Mouse (Mus musculus) gastrocnemius, postnatal 25 days (tissue): Measurements from ENCODE around the gene Dock11. TPM values are rescaled to one million over a fixed set of nuclear protein-coding genes. Genes with fewer than 3 reads are reported as not detected.

Experiments used
- DNase-seq: peaks from one replicate; pipeline ENCODE4 v3.0.0; 2022
- long read RNA-seq, 2 experiments: library from polyadenylated mRNA; stranded (forward); transcript quantifications; one replicate each; pipeline ENCODE4 v2.0.0; 2021
- total RNA-seq, 2 experiments: library from RNA; stranded (reverse); gene quantifications; 1 replicate in 1 of 2; 2 replicates in 1 of 2; pipeline ENCODE4 v1.2.3; 2021

Dock11 gene
- total RNA-seq, result 1 to 10 TPM; 3.0 to 3.9 TPM
- long read RNA-seq, experiment 1, result 0 reads
- long read RNA-seq, experiment 2, result 0 reads

DNA sequence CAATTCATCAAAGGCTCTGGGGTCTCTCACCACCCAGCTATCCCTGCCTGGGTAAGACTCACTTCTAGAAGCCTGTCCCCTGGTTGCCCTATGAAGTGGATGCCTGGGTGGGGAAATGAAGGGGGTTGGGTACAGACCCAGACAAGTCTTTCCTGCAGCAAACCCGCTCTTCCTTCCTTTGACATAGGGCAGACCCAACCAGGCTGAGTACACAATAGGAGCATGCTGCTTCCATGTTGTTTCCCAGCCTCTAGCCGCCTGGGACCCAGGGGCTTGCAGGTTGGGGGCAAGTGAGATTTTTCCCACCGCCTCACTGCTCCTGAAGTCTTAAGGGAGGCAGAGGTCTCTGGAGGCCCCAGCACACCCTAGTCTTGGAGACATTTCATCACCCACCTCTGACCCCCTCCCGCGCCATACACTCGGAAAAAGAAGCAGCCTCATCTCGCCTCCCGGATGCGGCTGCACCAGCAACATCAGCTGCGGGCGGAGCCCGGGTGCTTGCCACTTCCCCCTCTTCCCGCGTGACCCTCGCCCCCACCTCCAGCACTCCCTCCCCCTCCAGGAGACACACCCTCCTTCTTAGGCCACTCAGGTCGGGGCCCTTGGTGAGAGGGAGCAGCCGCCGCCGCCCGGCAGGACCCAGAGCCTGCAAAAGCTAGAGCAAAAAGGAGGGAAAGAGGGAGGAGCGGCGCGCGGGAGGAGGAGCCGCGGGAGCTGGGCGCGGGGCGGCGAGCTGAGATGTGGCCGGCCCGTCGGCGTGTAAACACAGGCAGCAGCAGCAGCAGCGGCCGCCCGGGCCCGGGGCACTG, at the start of gene Dock11:
Gene Dock11 (plus strand): TSS at position 746 of the 809 bp plus-strand sequence.
- peak; percentile 73 for DNase-seq

GRCm38 (mm10) chrX:35879703-35880102, 8.9 kb upstream of the Dock11 start:
- DNase-seq, result no peak

DNA sequence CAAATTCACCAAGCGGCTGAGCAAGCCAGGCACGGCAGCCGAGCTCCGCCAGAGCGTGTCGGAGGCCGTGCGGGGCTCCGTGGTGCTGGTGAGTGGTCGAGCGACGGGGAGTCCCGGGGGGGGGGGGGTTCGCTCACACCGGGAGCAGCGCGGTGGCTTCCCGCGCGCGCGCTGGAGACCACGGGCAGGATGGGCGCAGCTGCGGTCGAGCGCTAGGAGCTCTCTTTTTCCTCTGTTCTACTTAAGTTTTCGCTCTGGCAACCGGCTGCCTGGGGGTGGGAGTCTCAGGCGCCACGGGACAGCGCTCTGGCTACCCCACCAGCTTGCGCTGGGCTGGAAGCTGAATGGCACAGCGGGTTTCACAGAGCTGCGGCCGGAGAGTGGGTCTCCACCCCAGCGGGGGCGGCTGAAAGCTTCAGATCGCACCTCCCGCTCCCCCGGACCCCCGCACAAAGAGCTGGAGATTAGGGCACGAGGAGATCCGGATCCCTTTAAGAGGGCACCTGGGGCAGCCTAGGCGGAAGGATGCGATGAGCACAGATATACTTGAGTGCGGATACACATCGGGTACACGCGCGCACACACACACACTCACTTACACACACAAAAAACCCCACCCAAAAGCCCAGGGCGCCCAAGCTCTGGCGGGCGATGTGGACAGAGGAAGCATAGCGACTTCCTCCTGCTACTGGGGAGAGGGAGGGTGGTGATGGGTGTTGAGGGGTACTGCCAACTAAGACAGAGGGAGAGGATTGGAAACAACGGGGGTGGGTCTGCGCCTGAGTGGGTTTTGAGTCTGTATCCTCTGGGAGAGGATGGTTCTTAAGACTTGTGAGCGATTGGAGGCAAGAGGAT, 540 bp downstream of the Dock11 start:
- peak; percentile 15 for DNase-seq

- no peak for DNase-seq
These were observed 1.1 kb downstream of the Dock11 start for GRCm38 (mm10) chrX:35889800-35890106.

DNA sequence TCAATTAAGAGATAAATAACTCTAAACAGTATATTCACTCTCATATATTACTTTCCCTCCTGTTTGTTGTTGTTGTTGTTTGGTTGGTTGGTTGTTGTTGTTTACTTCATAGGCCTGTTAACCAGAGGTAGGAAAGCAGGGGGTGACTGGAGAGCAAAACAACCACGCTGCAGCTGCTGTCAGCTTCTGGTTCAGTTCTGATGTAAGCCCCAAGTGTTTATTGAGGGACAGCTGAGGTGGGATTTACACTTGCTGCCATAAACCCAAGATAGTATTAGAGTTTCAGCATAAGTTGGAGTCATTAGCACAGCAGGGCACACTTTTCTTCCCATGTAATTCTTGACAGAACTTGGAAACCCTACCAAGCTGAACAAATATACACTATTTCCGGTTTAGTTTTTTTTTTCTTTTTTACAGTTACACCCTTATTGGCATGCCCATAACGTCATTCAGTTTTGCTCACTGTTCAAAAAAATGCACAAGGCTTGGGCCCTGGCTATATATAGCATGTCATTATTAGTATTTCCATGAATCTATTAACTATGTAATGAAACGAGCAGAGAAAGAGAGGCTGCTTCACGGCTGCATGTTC, 3.0 kb downstream of the Dock11 start:
- DNase-seq, result no peak

DNA sequence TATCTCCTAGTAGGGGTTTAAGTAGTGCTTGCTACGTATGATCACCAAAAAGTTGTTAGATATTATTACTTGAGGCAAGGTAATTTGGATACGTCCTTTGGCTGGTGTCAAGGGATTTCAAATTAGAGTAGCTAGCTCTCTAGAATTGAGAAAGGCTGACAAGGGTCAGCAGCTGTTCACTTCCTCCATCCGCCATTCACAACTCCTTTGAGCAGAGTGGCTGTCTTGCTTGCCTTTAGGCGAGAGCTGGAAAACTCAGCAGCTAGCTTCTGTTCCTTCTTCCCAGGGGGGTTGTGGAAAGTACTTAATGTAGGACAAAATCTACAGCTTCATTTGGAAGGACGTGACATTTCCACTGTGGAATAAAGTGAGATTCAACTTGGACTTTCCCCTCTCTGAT, 3.7 kb downstream of the Dock11 start:
- DNase-seq, result no peak

DNA sequence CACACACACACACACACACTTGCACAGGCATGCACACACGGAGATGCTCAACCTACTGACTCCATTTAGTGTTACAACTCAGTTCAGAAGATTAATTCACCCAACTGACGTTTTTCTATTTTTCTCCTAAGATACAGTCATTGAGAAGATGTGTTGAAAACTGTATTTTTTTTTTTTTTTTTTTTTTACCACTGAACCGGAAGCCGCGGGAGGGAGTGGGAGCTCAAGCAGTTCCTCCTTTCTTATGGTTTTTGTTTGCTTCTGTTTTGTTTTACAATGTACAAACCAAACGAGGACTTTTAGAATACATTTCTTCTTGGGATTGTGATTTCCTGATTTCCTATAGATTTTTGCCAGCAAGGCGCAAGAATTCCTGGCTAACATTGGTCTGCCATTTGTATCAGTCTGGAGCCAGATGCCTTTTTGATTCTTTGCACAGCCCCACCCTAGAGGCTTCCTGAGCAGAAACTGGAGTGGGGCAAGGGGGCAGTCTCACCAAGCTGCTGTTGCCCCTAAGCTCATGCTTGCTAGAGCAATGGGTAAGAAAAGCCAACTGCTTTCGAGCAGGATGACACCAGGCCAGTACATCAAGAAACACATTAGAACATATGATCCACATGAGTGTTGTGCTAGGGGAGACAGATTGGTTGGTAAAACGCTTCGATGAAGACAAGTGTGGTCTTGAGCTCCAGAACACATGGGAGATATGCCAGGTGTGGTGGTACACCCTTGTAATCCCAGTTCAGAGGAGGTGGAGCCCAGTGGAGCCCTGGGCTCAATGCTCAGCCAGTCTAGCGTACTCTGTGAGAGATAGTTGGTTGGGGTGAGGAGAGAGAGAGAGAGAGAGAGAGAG, 9.2 kb downstream of the Dock11 start:
- no peak for DNase-seq

- no peak for DNase-seq
These were observed 9.8 kb downstream of the Dock11 start for GRCm38 (mm10) chrX:35898501-35898766.

DNA sequence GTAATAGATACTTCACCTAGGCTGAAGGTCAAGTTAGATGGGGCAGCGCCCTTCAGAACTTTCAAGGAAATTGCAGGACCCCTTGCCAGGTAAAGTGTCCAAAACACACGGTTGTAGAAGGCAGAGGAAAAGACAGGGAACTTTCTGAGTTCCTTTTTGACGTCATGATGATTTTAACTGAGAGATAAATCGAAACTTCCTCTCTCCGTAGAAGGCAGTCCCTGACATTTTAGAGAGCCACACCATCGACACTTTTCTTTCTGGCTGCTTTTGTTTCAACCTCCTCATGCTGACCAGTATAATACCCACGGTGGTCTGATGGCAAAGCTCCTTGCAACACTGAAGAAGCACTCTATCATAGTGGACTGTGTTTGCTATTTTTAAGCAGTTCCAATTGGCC, 15.7 kb downstream of the Dock11 start:
- no peak for DNase-seq

- DNase-seq, result peak; percentile 36
These were observed 18.2 kb downstream of the Dock11 start for GRCm38 (mm10) chrX:35906696-35907330.

DNA sequence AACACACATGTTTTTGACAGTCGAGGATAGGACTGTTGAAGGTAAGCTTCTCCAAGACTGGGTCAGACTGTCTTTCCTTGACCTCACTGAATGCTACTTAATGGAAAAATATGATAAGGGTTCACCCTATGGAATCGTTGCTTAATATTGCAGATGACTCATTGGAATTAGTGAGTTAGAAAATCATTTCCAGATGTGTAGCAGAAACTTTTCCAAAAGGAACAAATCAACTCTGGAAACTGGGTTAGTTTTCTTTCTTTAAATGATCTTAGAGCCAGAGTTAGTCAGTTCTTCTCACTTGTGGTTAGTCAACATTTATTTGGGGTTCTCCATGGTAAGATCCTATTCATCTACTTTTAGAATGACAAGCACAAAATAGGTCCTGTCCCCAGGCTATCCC, 30.9 kb downstream of the Dock11 start:
- DNase-seq, result no peak

DNA sequence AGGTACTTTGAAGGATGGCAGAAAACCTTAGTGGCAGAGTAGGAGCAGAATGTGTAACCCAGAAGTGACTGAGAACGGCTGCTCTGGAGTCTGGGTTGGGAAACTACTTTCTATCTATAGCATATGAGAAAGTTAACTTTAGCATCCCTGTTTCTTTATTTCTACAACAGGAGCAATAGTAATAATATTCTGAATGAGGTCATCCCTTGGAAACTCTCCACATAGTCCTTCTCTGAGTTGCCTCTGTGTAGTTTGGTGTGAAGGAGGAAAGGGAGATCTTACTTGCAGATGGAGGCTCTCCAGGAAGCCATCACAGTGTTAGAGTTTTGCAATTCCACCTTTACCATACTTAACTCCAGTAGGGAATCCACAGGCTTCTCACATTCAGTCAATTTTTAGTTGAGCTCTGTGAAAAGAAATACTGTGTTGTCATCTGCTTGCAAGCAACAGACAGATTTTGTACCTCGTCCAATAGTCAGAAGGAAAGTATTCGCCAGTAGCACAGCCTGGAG, 31.5 kb downstream of the Dock11 start:
- no peak for DNase-seq

DNA sequence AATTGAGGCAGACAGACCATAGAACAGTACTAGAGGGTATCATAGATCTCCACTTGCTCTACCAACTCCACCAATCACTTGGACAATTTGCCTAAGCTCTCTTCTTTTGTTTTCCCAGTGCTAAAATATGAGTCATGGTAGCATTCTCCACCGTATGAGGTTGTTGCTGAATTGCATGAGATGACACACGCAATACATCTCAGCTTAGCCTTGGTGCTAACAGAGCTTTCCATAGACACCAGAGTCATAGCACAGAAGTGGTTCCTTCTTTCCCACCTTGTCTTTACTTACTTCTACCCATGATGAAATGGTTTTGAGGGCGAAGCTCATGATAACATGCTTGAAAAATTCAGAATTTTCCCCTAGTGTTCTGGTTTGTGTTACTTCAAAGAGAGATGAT, 33.3 kb downstream of the Dock11 start:
- DNase-seq, result no peak

GRCm38 (mm10) chrX:35924705-35925264, 36.2 kb downstream of the Dock11 start:
- no peak for DNase-seq

DNA sequence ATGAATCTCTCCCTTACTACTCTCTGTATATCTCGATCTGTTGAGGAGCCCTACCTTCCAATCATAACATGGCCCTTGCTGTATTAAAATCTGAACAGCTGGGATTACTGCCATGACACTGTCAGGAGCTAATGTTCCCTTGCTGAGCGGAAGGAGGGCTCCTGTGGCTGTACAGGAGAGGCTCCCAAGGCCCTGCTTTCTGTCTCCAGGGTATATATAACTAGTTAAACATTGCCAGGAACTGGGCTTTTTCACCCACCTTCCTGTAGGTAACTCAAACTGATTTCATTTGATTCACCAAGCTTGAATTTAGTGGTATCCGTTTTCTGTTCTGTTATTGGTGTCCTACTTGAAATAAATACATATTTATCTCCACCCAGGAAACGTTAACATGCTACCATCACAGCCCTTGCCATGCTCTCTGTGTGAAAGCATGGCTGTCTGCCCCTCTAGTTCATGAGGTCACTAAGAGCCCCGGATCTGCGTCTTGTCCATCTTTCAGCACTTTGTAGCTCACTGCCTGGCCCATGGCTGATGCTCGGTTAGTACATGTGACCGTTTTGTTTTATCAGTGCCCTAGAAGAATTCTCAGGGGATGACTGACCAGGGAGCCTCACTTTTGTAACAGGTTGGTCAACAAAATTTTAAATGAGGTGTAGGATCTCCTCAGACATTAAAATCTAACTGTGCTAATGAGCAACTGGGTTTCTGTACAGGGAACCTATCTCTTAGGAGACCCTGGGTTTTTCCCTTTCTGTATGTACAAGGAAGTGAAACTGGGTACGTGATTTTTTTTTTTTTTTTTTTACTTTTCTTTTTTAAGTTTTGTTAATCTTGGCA, 41.7 kb downstream of the Dock11 start:
- no peak for DNase-seq

DNA sequence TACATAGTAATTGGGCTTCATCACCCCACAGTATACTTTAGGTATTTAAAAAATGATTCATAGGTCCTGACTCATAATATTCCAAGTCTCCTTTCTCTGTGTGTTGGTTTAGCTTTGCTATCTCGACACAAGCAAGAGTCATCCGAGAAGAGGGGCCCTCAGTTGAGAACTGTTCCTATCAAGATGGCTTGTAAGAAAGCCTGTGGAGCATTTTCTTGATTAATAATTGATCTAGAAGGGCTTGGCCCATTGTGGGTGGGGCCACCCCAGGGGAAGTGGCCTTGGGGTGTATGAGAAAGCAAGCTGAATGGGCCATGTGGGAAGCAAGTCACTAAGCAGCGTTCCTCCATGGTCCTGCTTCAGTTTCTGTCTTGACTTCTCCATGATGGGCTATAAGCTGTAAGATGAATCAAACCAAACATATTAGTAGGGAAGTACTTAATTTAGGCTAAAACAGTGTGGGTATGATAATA, 42.3 kb downstream of the Dock11 start:
- no peak for DNase-seq

GRCm38 (mm10) chrX:35931945-35932344, 43.3 kb downstream of the Dock11 start:
- DNase-seq, result no peak

GRCm38 (mm10) chrX:35932952-35933351, 44.3 kb downstream of the Dock11 start:
- no peak for DNase-seq

DNA sequence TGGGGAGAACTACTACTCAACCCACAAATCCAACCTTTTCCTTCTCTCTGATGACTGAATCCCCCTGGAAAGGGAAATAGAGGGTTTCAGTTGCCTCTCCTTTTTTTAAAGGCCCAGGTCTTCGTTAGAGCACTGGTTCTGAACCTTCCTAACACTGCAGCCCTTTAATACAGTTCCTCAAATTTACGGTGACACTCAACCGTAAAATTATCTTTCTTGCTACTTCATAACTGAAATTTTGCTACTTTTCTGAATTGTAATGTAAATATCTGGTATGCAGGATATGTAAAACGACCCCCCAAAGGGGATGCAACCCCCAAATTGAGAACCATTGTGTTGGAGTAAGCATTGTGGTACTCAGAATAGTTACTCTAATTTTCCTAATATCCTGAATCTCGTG, 49.5 kb downstream of the Dock11 start:
- no peak for DNase-seq

- no peak for DNase-seq
These were observed 57.8 kb downstream of the Dock11 start for GRCm38 (mm10) chrX:35946394-35946793.
